Mouse (Mus musculus) lung, postnatal 4 days (tissue): ENCODE measurements around the gene Mgat5b.

Experiments used
- DNase-seq, 2 experiments: peaks; one replicate each; pipeline ENCODE4 v3.0.0; 2021

Mgat5b gene

GRCm38 (mm10) chr11:117035661-117036336, 117.1 kb downstream of the Mgat5b start:
- DNase-seq, result no peak
